Mouse (Mus musculus): ENCODE measurements at regions not wholly inside any gene's neighbourhood (a gene's known extent, or its start where the extent isn't known, plus 50 kb on each side); places are given as distances from the start of the nearest gene placed in this dataset.

GRCm38 (mm10) chr1:127152840-127153239 is 52.0 kb upstream of the Mgat5 start:
- no peaks in the 10 kb centered on the region for H3K36me3 ChIP-seq
- H3K4me3 ChIP-seq = no peak overlapping the region
- H3K27ac ChIP-seq = no peak overlapping the region
- 72% methylated on average over 6 of the region's 6 CpGs for WGBS
- ATAC-seq (ENCODE audit: insufficient number of reproducible peaks, insufficient read depth, low FRiP score, low TSS enrichment) = no peak
- no peak overlapping the region for H3K4me2 ChIP-seq (replicated peaks)
- no peaks in the 10 kb centered on the region for H3K4me1 ChIP-seq
- H3K27me3 ChIP-seq = no peaks in the 10 kb centered on the region
- no peak overlapping the region for H3K9ac ChIP-seq
- no peaks in the 10 kb centered on the region for H3K9me3 ChIP-seq

- no peaks in the 10 kb centered on the region for H3K9me3 ChIP-seq
- no peak overlapping the region for H3K4me3 ChIP-seq
- H3K4me2 ChIP-seq (replicated peaks) = no peak overlapping the region
These were observed 69.3 kb upstream of the Mgat5 start for GRCm38 (mm10) chr1:127135521-127135920.

DNA sequence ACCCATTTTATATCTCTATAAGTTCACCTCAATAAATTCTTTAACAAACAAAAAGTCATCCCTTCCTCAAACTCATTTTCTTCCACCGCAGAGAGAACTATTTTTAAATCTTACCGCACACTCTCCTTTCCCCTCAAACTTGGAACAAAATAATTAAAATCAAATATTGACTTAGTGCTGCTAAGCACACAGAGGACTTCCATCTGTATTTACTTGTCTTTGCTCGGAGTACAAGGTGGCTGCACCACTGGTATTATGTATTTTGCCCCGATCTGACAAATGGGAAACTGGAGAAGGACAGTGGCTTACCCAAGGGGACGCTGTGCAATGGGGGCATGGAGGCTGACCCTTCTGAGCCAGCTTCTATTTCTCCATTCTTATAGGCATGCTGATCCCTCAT is 72.9 kb upstream of the Mgat5 start:
- no peak overlapping the region for H3K4me2 ChIP-seq (replicated peaks)
- H3K27me3 ChIP-seq = no peaks in the 10 kb centered on the region
- H3K4me1 ChIP-seq = no peaks in the 10 kb centered on the region
- ATAC-seq (ENCODE audit: insufficient number of reproducible peaks, insufficient read depth, low FRiP score, low TSS enrichment) = no peak
- H3K9me3 ChIP-seq = no peaks in the 10 kb centered on the region
- WGBS = 72% methylated on average over 5 of the region's 5 CpGs
- H3K36me3 ChIP-seq = no peaks in the 10 kb centered on the region
- no peak overlapping the region for H3K9ac ChIP-seq
- H3K4me3 ChIP-seq = no peak overlapping the region
- no peak overlapping the region for H3K27ac ChIP-seq

More at GRCm38 (mm10) chr1:127135521-127135920, 69.3 kb upstream of the Mgat5 start:
- no peak overlapping the region for H3K27ac ChIP-seq
- 75% methylated on average over 4 of the region's 4 CpGs for WGBS
- H3K27me3 ChIP-seq = no peaks in the 10 kb centered on the region
- H3K4me1 ChIP-seq = no peaks in the 10 kb centered on the region
- no peak for ATAC-seq (ENCODE audit: insufficient number of reproducible peaks, insufficient read depth, low FRiP score, low TSS enrichment)
- H3K36me3 ChIP-seq = no peaks in the 10 kb centered on the region
- H3K9ac ChIP-seq = no peak overlapping the region

- Histone ChIP-seq H3K9me3 (no peaks in the 10 kb centered on the region), H3K9ac (no peak overlapping the region), H3K27ac (no peak overlapping the region), H3K4me2 (replicated peaks) (no peak overlapping the region), H3K4me1 (no peaks in the 10 kb centered on the region), H3K36me3 (no peaks in the 10 kb centered on the region), H3K4me3 (no peak overlapping the region), H3K27me3 (no peaks in the 10 kb centered on the region)
- ATAC-seq (ENCODE audit: insufficient number of reproducible peaks, insufficient read depth, low FRiP score, low TSS enrichment) = no peak
- WGBS = 84% methylated on average over 5 of the region's 5 CpGs
These were observed 80.0 kb upstream of the Mgat5 start for GRCm38 (mm10) chr1:127124862-127125261.

GRCm38 (mm10) chr1:127118019-127118418 is 86.8 kb upstream of the Mgat5 start:
- no peak overlapping the region for H3K27ac ChIP-seq
- no peaks in the 10 kb centered on the region for H3K36me3 ChIP-seq
- H3K27me3 ChIP-seq = no peaks in the 10 kb centered on the region
- H3K4me3 ChIP-seq = no peak overlapping the region
- H3K4me2 ChIP-seq (replicated peaks) = no peak overlapping the region
- WGBS = 88% methylated on average over 1 of the region's 1 CpGs
- no peaks in the 10 kb centered on the region for H3K4me1 ChIP-seq
- no peak overlapping the region for H3K9ac ChIP-seq
- no peak for ATAC-seq (ENCODE audit: insufficient number of reproducible peaks, insufficient read depth, low FRiP score, low TSS enrichment)
- no peaks in the 10 kb centered on the region for H3K9me3 ChIP-seq

DNA sequence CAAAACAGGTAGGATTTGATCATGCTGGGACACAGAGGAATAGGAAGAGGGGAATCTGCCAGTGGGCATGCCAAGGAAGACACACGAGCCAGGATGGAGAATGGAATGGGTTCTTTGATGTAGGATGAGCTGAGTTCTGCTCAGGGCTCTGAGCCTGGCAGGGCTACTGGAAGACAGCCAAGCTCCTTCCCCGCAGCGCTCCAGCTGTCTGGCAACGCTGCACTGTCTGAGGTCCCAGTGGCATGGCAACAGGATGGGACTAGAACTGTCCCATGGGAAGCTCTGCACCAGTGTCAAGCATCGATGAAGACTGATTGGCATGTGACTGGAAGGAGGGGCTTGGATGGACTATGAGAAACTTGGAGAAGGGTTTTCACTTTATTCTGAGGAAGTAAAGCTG is 97.3 kb upstream of the Mgat5 start:
- H3K27ac ChIP-seq = no peak overlapping the region
- ATAC-seq (ENCODE audit: insufficient number of reproducible peaks, insufficient read depth, low FRiP score, low TSS enrichment) = no peak

GRCm38 (mm10) chr1:127105861-127106260 is 99.0 kb upstream of the Mgat5 start:
- H3K27ac ChIP-seq = no peak overlapping the region
- 79% methylated on average over 8 of the region's 8 CpGs for WGBS
- no peaks in the 10 kb centered on the region for H3K27me3 ChIP-seq
- no peak for ATAC-seq (ENCODE audit: insufficient number of reproducible peaks, insufficient read depth, low FRiP score, low TSS enrichment)
- H3K36me3 ChIP-seq = no peaks in the 10 kb centered on the region
- H3K4me3 ChIP-seq = no peak overlapping the region
- no peaks in the 10 kb centered on the region for H3K4me1 ChIP-seq
- H3K4me2 ChIP-seq (replicated peaks) = no peak overlapping the region
- H3K9me3 ChIP-seq = no peaks in the 10 kb centered on the region
- no peak overlapping the region for H3K9ac ChIP-seq

More for the DNA sequence above, 97.3 kb upstream of the Mgat5 start:
- no peaks in the 10 kb centered on the region for H3K9me3 ChIP-seq
- no peak overlapping the region for H3K9ac ChIP-seq
- H3K36me3 ChIP-seq = no peaks in the 10 kb centered on the region
- WGBS = 74% methylated on average over 5 of the region's 5 CpGs
- H3K4me3 ChIP-seq = no peak overlapping the region
- no peak overlapping the region for H3K4me2 ChIP-seq (replicated peaks)
- no peaks in the 10 kb centered on the region for H3K27me3 ChIP-seq
- H3K4me1 ChIP-seq = no peaks in the 10 kb centered on the region

GRCm38 (mm10) chr1:127103664-127104063 is 101.2 kb upstream of the Mgat5 start:
- no peaks in the 10 kb centered on the region for H3K27me3 ChIP-seq
- no peak for ATAC-seq (ENCODE audit: insufficient number of reproducible peaks, insufficient read depth, low FRiP score, low TSS enrichment)
- WGBS = 42% methylated on average over 2 of the region's 2 CpGs
- no peak overlapping the region for H3K4me2 ChIP-seq (replicated peaks)
- no peak overlapping the region for H3K27ac ChIP-seq
- no peaks in the 10 kb centered on the region for H3K4me1 ChIP-seq
- H3K9ac ChIP-seq = no peak overlapping the region
- H3K36me3 ChIP-seq = no peaks in the 10 kb centered on the region
- no peaks in the 10 kb centered on the region for H3K9me3 ChIP-seq
- no peak overlapping the region for H3K4me3 ChIP-seq

DNA sequence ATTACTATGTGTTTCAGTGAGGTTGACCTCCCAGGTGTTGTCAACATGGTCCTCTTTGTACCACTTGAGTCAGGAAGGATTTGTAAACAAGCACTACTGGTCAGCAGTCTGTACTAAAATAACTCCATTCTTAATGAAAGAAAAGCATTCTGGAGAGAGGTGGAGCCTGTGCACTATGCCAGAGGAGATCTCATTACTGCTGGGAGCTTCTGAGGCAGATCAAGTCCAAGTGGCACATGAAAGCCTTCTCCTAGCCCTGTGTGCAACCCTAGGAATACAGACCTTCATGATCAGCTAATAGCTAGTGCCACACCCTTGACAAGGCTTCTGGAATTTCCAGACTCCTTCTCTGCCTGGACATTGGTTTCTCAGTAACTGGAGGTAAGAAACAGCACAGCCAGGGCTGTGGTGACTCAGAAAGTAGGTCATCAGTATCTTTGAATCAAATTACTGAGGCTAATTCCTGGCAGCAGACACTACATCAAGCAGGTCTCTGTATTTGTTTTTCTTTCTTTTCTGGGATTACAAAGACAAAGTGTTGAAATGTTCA is 105.9 kb upstream of the Mgat5 start:
- ATAC-seq (ENCODE audit: insufficient number of reproducible peaks, insufficient read depth, low FRiP score, low TSS enrichment) = no peak
- H3K9ac ChIP-seq = no peak overlapping the region

DNA sequence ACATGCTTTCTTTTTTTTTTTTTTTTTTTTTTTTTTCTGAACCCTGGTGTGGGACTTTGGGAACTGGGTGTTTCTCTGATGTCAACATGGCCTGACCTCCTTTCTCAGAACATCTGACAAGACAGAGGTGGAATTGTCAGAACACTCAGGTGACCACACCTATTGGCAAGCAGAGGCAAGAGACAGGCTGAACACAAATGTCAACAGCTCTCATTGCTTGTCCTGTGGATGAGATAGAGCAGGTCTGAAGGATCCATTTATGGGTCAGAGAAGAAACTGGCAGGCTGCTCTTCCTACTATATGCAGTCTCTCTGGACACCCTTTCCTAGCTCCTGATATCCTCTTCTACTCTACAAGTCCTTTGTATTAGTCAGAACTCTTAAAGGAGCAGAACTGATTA is 117.2 kb upstream of the Mgat5 start:
- Histone ChIP-seq H3K27ac (no peak overlapping the region), H3K4me1 (no peaks in the 10 kb centered on the region), H3K36me3 (no peaks in the 10 kb centered on the region), H3K4me3 (no peak overlapping the region), H3K4me2 (replicated peaks) (no peak overlapping the region), H3K9me3 (no peaks in the 10 kb centered on the region), H3K27me3 (no peaks in the 10 kb centered on the region), H3K9ac (no peak overlapping the region)
- ATAC-seq (ENCODE audit: insufficient number of reproducible peaks, insufficient read depth, low FRiP score, low TSS enrichment) = no peak

More for the DNA sequence above, 105.9 kb upstream of the Mgat5 start:
- Histone ChIP-seq H3K9me3 (no peaks in the 10 kb centered on the region), H3K4me1 (no peaks in the 10 kb centered on the region), H3K36me3 (no peaks in the 10 kb centered on the region), H3K27ac (no peak overlapping the region), H3K4me3 (no peak overlapping the region), H3K4me2 (replicated peaks) (no peak overlapping the region), H3K27me3 (no peaks in the 10 kb centered on the region)

- H3K9me3 ChIP-seq = no peaks in the 10 kb centered on the region
- 77% methylated on average over 4 of the region's 4 CpGs for WGBS
- H3K27ac ChIP-seq = no peak overlapping the region
- no peak for ATAC-seq (ENCODE audit: insufficient number of reproducible peaks, insufficient read depth, low FRiP score, low TSS enrichment)
- no peaks in the 10 kb centered on the region for H3K4me1 ChIP-seq
- no peak overlapping the region for H3K4me3 ChIP-seq
- no peak overlapping the region for H3K9ac ChIP-seq
- H3K36me3 ChIP-seq = no peaks in the 10 kb centered on the region
- no peaks in the 10 kb centered on the region for H3K27me3 ChIP-seq
- no peak overlapping the region for H3K4me2 ChIP-seq (replicated peaks)
These were observed 118.8 kb upstream of the Mgat5 start for GRCm38 (mm10) chr1:127085988-127086387.

DNA sequence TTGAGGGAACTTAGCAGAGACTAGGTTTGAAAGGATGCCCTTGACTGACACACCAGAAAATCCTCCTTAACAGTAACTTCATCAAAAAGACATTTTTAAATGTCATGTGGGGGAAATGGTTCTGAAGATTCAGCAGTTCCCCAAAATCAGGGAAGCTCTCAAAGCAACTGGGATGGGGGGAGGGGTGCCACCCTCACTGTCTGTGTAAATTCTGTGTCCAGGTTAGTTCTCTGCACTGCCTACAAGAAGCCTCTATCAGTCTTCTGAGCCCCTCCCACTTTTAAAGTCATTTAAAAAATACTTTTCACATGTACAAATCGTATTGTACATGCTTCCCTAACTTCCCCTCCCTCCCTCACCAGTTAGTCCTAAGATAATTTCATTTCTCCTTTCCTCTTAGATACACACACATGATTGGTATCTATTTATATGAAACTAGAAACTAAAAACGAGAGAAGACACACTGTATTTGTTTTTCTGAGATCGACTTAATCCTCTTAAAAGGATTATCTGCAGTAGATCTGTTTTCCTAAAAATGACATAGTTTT is 121.0 kb upstream of the Mgat5 start:
- Histone ChIP-seq H3K9ac (no peak overlapping the region), H3K4me1 (0 out of 2 replicates have a peak, but pooled peaks cover 3% of the 10 kb centered on the region), H3K27me3 (no peaks in the 10 kb centered on the region), H3K27ac (no peak overlapping the region), H3K36me3 (no peaks in the 10 kb centered on the region), H3K9me3 (no peaks in the 10 kb centered on the region), H3K4me2 (replicated peaks) (no peak overlapping the region), H3K4me3 (no peak overlapping the region)
- WGBS = 72% methylated on average over 3 of the region's 3 CpGs
- ATAC-seq (ENCODE audit: insufficient number of reproducible peaks, insufficient read depth, low FRiP score, low TSS enrichment) = no peak

- no peaks in the 10 kb centered on the region for H3K9me3 ChIP-seq
- no peaks in the 10 kb centered on the region for H3K27me3 ChIP-seq
- 0 out of 2 replicates have a peak, but pooled peaks cover 3% of the 10 kb centered on the region for H3K4me1 ChIP-seq
- no peak overlapping the region for H3K27ac ChIP-seq
- 47% methylated on average over 4 of the region's 4 CpGs for WGBS
- H3K9ac ChIP-seq = no peak overlapping the region
- H3K4me2 ChIP-seq (replicated peaks) = no peak overlapping the region
- H3K36me3 ChIP-seq = no peaks in the 10 kb centered on the region
- ATAC-seq (ENCODE audit: insufficient number of reproducible peaks, insufficient read depth, low FRiP score, low TSS enrichment) = no peak
- H3K4me3 ChIP-seq = no peak overlapping the region
These were observed 125.8 kb upstream of the Mgat5 start for GRCm38 (mm10) chr1:127079012-127079411.
